Mouse (Mus musculus) MEL (cell line): ENCODE measurements around the gene Bdkrb2.

Source experiments
- EP300 ChIP-seq, 2 experiments: IDR thresholded peaks; 2 replicates each; pipeline ENCODE4 v1.6.1; 2011; ENCODE audit warnings: improper control_type of control experiment in 2 of 2, low read length in 2 of 2, low read depth in 1 of 2, mild to moderate bottlenecking in 1 of 2
- ETS1 ChIP-seq: IDR thresholded peaks from 2 replicates; pipeline ENCODE4 v1.6.1; 2012; ENCODE audit warnings: low read depth, mild to moderate bottlenecking, inconsistent platforms, low read length, improper control_type of control experiment, moderate library complexity
- HCFC1 ChIP-seq: IDR thresholded peaks from 2 replicates; pipeline ENCODE4 v1.6.1; 2012; ENCODE audit warnings: low read depth, mild to moderate bottlenecking, inconsistent platforms, low read length, improper control_type of control experiment, moderate library complexity
- MEF2A ChIP-seq: IDR thresholded peaks from 2 replicates; pipeline ENCODE4 v1.6.1; 2014; ENCODE audit warnings: low read depth, mild to moderate bottlenecking, inconsistent platforms, low read length, improper control_type of control experiment; ENCODE audit not compliant: poor library complexity, insufficient replicate concordance, severe bottlenecking; ENCODE audit errors: extremely low read depth
- POLR2A ChIP-seq, 2 experiments: IDR thresholded peaks; 2 replicates each; pipeline ENCODE4 v1.6.1; 2011 to 2012; ENCODE audit warnings: low read length in 2 of 2, mild to moderate bottlenecking in 2 of 2, control low read depth in 1 of 2, improper control_type of control experiment in 1 of 2, low read depth in 1 of 2, moderate library complexity in 1 of 2; ENCODE audit not compliant: control insufficient read depth in 1 of 2, insufficient read depth in 1 of 2, poor library complexity in 1 of 2
- POLR2AphosphoS2 ChIP-seq: IDR thresholded peaks from 2 replicates; pipeline ENCODE4 v1.6.1; 2011; ENCODE audit warnings: low read length, improper control_type of control experiment
- RCOR1 ChIP-seq: IDR thresholded peaks from 2 replicates; pipeline ENCODE4 v1.6.1; 2012; ENCODE audit warnings: low read depth, mild to moderate bottlenecking, inconsistent platforms, low read length, improper control_type of control experiment
- SIN3A ChIP-seq: IDR thresholded peaks from 2 replicates; pipeline ENCODE4 v1.6.1; 2012; ENCODE audit warnings: low read length, improper control_type of control experiment, inconsistent platforms
- TCF12 ChIP-seq: IDR thresholded peaks from 2 replicates; pipeline ENCODE4 v1.6.1; 2014; ENCODE audit warnings: low read depth, mild to moderate bottlenecking, inconsistent platforms, low read length, improper control_type of control experiment, moderate library complexity
- UBTF ChIP-seq: IDR thresholded peaks from 2 replicates; pipeline ENCODE4 v1.6.1; 2012; ENCODE audit warnings: low read depth, mild to moderate bottlenecking, inconsistent platforms, low read length, improper control_type of control experiment, moderate library complexity, borderline replicate concordance; ENCODE audit not compliant: insufficient read depth
- USF1 ChIP-seq: IDR thresholded peaks from 2 replicates; pipeline ENCODE4 v1.6.1; 2014; ENCODE audit warnings: low read depth, mild to moderate bottlenecking, inconsistent platforms, low read length, improper control_type of control experiment, moderate library complexity

DNA sequence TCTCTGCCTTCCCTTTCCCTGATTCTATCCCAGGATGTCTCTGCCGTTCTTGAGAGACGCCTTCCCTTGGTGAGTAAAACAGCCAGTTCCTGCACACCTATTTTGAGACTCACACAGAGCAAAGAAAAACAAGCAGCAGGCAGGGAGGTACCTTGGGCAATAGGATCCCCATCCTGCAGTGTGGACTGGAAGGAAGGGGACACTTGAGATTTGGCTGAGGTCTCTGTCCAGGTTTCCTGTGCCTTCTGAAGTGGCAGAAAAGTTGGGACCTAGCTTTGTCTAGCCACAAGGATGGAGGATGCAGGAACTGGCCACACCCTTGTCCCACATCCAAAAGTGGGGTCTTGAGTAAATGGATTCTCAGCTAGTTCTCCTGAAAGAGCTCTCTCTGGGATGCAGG is 43.2 kb upstream of the Bdkrb2 start:
- no peak for TF ChIP-seq POLR2A (IDR thresholded peaks at IDR 0.05; ENCODE audit: control insufficient read depth in 1 of 2, insufficient read depth in 1 of 2, low read depth in 1 of 2, low read length in 2 of 2, poor library complexity in 1 of 2)
- TF ChIP-seq UBTF, result no peak
- no peak for TF ChIP-seq USF1
- TF ChIP-seq SIN3A, result no peak
- TF ChIP-seq POLR2AphosphoS2, result no peak
- no peak for TF ChIP-seq RCOR1
- TF ChIP-seq EP300 (IDR thresholded peaks at IDR 0.05; ENCODE audit: low read depth in 1 of 2, low read length in 2 of 2), result no peak
- TF ChIP-seq HCFC1, result no peak
- no peak for TF ChIP-seq ETS1
- no peak for TF ChIP-seq MEF2A
- TF ChIP-seq TCF12, result no peak
